In genomic region chr17:86801213-86801815, GRCm38 (mm10) we compare ENCODE assay signal across 9 mouse cellular contexts. TPM values are rescaled to one million over a fixed set of nuclear protein-coding genes. Genes with fewer than 3 reads are reported as not detected.
DNase-seq lines count a peak whose midpoint lies in the region; ATAC-seq and TF ChIP-seq lines count a peak whose summit lies in the region.
"Had no signal": no experiment of that assay in that cellular context is flagged by ENCODE, and none has a peak within 500 bp of the region (broad histone marks: within the 10 kb centered on the region; RNA-seq: fewer than 3 reads in every experiment).

No protein-coding gene starts in this region.

- 0 out of 2 replicates have a peak, but pooled peaks have one; percentile 13 for TF ChIP-seq CTCF in hindbrain, postnatal 0 days (IDR thresholded peaks at IDR 0.05; ENCODE audit: low read depth)

- no peaks in the 10 kb centered on the region; the same call in 1 of the 2 replicates for H3K27me3 ChIP-seq in embryonic facial prominence, embryonic 10.5 days (replicated peaks; ENCODE audit: low read depth, poor library complexity, severe bottlenecking)
- no peaks in the 10 kb centered on the region for H3K27me3 ChIP-seq in hindbrain, postnatal 0 days (ENCODE audit: insufficient read depth, low read length)
- H3K27me3 ChIP-seq: limb, embryonic 13.5 days had no signal

- 0 out of 2 replicates have a peak overlapping the region, but pooled peaks have one; percentile 24 for H3K27ac ChIP-seq in embryonic facial prominence, embryonic 10.5 days (replicated peaks)
- H3K27ac ChIP-seq in hindbrain, postnatal 0 days: peak overlapping the region; percentile 32; the same call in 1 of the 2 replicates
- H3K27ac ChIP-seq: limb, embryonic 13.5 days had no signal

- H3K4me1 ChIP-seq in embryonic facial prominence, embryonic 10.5 days: peaks cover 18% of the 10 kb centered on the region
- H3K4me1 ChIP-seq in hindbrain, postnatal 0 days (ENCODE audit: insufficient read depth, low read length): 0 out of 2 replicates have a peak, but pooled peaks cover 9% of the 10 kb centered on the region

- 83% methylated on average over 11 of the region's 11 CpGs for WGBS in embryonic facial prominence, embryonic 10.5 days
- 60% methylated on average over 11 of the region's 11 CpGs for WGBS in hindbrain, postnatal 0 days

- no peaks in the 10 kb centered on the region for H3K9me3 ChIP-seq in embryonic facial prominence, embryonic 10.5 days
- no peaks in the 10 kb centered on the region for H3K9me3 ChIP-seq in hindbrain, postnatal 0 days (ENCODE audit: low read length)
- H3K9me3 ChIP-seq: limb, embryonic 13.5 days had no signal

- ATAC-seq in hindbrain, postnatal 0 days: no peak

- no peak overlapping the region for H3K4me3 ChIP-seq in embryonic facial prominence, embryonic 10.5 days
- H3K4me3 ChIP-seq in hindbrain, postnatal 0 days (ENCODE audit: low read length): no peak overlapping the region
- H3K4me3 ChIP-seq: limb, embryonic 13.5 days had no signal

- no peak overlapping the region for H3K9ac ChIP-seq in hindbrain, postnatal 0 days (replicated peaks; ENCODE audit: low read length)
- H3K9ac ChIP-seq: limb, embryonic 13.5 days had no signal

- peak; percentile 23 to 26 for DNase-seq in right cerebral cortex, adult 2 months (ENCODE audit: low spot score in 2 of 2)
- DNase-seq in right cerebral cortex, adult 18-20 months: no peak
- no peak for DNase-seq in embryonic facial prominence, embryonic 10.5 days (ENCODE audit: low spot score)
- DNase-seq in hindbrain, postnatal 0 days (ENCODE audit: low spot score): no peak
- peak; percentile 63 for DNase-seq in lung, postnatal 14 days
- DNase-seq in yolk sac, embryonic 10.5 days (ENCODE audit: low spot score): no peak
- DNase-seq in left cerebral cortex, adult 18-20 months (ENCODE audit: low spot score in 2 of 2): no peak
- DNase-seq in c-Kit-positive CD71-positive TER-119-positive erythroid progenitor cells, embryonic 14.5 days (ENCODE audit: low spot score): no peak

- no peaks in the 10 kb centered on the region for H3K36me3 ChIP-seq in embryonic facial prominence, embryonic 10.5 days (replicated peaks)
- H3K36me3 ChIP-seq in hindbrain, postnatal 0 days (ENCODE audit: insufficient read depth, low read length): no peaks in the 10 kb centered on the region
- H3K36me3 ChIP-seq: limb, embryonic 13.5 days had no signal

- no peak overlapping the region for H3K4me2 ChIP-seq in hindbrain, postnatal 0 days (ENCODE audit: low read depth, low read length)
- H3K4me2 ChIP-seq: limb, embryonic 13.5 days had no signal

RNA-seq across cellular contexts. Expression of gene Epas1, which starts 47.8 kb away (rescaled TPM):
- 2.8 and 2.9 TPM in 2 replicates for polyA plus RNA-seq in embryonic facial prominence, embryonic 10.5 days (2016; fragmentation: Nextera tagmentation; extraction: Ambion mirVana)
- total RNA-seq in hindbrain, postnatal 0 days (2014; rRNA removed): 16.7 and 18.1 TPM in 2 replicates
- polyA plus RNA-seq in hindbrain, postnatal 0 days (2015; fragmentation: Nextera tagmentation; extraction: Ambion mirVana): 5.3 and 5.6 TPM in 2 replicates
- 10 to 100 TPM; 80.4 to 85.4 TPM for total RNA-seq in left cerebral cortex, adult 18-20 months (2021)

Comparison
In these comparisons a context has a peak if more than half of its experiments do, and no peak if none do; other contexts are left out.
1. DNase-seq: peak in right cerebral cortex, adult 2 months (2 of 2) and lung, postnatal 14 days (single experiment); none in right cerebral cortex, adult 18-20 months (single experiment), embryonic facial prominence, embryonic 10.5 days (single experiment), hindbrain, postnatal 0 days (single experiment), yolk sac, embryonic 10.5 days (single experiment), left cerebral cortex, adult 18-20 months (0 of 2) and c-Kit-positive CD71-positive TER-119-positive erythroid progenitor cells, embryonic 14.5 days (single experiment).